Mouse (Mus musculus) gastrocnemius, postnatal 10 days (tissue): ENCODE data around the gene Metap1d. TPM values are rescaled to one million over a fixed set of nuclear protein-coding genes. Genes with fewer than 3 reads are reported as not detected.
A peak's percentile ranks its signal among the peaks of the same experiment; 100 is the strongest.

Experiments used
- DNase-seq: peaks from one replicate; pipeline ENCODE4 v3.0.0; 2021; ENCODE audit warnings: mixed read lengths
- total RNA-seq, 2 experiments: library from RNA; stranded (reverse); gene quantifications; 2 replicates each; pipeline ENCODE4 v1.2.3; 2021

Metap1d gene
- total RNA-seq, 2 experiments from 2014 or later, result 22.6 to 26.1 TPM

GRCm38 (mm10) chr2:71527323-71528013, 74.4 kb downstream of the Metap1d start:
- DNase-seq, result no peak

- no peak for DNase-seq
Observed at GRCm38 (mm10) chr2:71528014-71528713, 75.1 kb downstream of the Metap1d start, which contains the start of gene Dlx1. TSS of gene Dlx1 (plus strand) at chr2:71528113.

- no peak for DNase-seq
Observed at GRCm38 (mm10) chr2:71528714-71529510, 75.8 kb downstream of the Metap1d start.

GRCm38 (mm10) chr2:71529511-71530351, 76.7 kb downstream of the Metap1d start:
- peak; percentile 56 for DNase-seq

- DNase-seq, result no peak
Observed at GRCm38 (mm10) chr2:71530391-71531123, 77.5 kb downstream of the Metap1d start.

- DNase-seq, result no peak
Observed at GRCm38 (mm10) chr2:71531124-71531590, 78.1 kb downstream of the Metap1d start.

- no peak for DNase-seq
Observed at GRCm38 (mm10) chr2:71531990-71532970, 79.2 kb downstream of the Metap1d start.

- DNase-seq, result no peak
Observed at GRCm38 (mm10) chr2:71533094-71533493, 80.0 kb downstream of the Metap1d start.

- no peak for DNase-seq
Observed at GRCm38 (mm10) chr2:71534242-71535052, 81.4 kb downstream of the Metap1d start.

GRCm38 (mm10) chr2:71540611-71541417, 87.7 kb downstream of the Metap1d start:
- no peak for DNase-seq

- no peak for DNase-seq
Observed at GRCm38 (mm10) chr2:71541418-71542226, 88.5 kb downstream of the Metap1d start.

GRCm38 (mm10) chr2:71542227-71542815, 89.2 kb downstream of the Metap1d start:
- no peak for DNase-seq

- no peak for DNase-seq
Observed at GRCm38 (mm10) chr2:71542816-71543301, 89.8 kb downstream of the Metap1d start.

- DNase-seq, result no peak
Observed at GRCm38 (mm10) chr2:71543531-71543930, 90.5 kb downstream of the Metap1d start.

GRCm38 (mm10) chr2:71543948-71544347, 90.9 kb downstream of the Metap1d start:
- DNase-seq, result no peak
